Mouse (Mus musculus): ENCODE measurements around the gene Proca1. TPM values are rescaled to one million over a fixed set of nuclear protein-coding genes. Genes with fewer than 3 reads are reported as not detected.

Proca1 gene
- polyA plus RNA-seq, 1 experiment = 1.7 TPM

- peak within 1 kb of the TSS; percentile 94 for H3K27ac ChIP-seq (ENCODE audit: insufficient read depth, low read length)
- peaks cover 5% of the 10 kb centered on the region; the same call in 1 of the 2 replicates for H3K4me1 ChIP-seq (ENCODE audit: control insufficient read depth, insufficient read depth, low read length)
- peak within 1 kb of the TSS; percentile 67 for H3K4me3 ChIP-seq (ENCODE audit: insufficient read depth, low read length)
- TF ChIP-seq POLR2A (IDR thresholded peaks at IDR 0.05; ENCODE audit: low read depth, low read length) = peak; percentile 66
- TF ChIP-seq CTCF (IDR thresholded peaks at IDR 0.05; ENCODE audit: borderline replicate concordance, insufficient read depth, low read length) = no peak
These were observed 4.6 kb upstream of the Proca1 start, which contains the start of gene Rab34 for GRCm38 (mm10) chr11:78188331-78189233. TSS of gene Rab34 (plus strand) at chr11:78188430.

- Histone ChIP-seq H3K4me3 (ENCODE audit: insufficient read depth, low read length) (peak overlapping the region; percentile 67), H3K4me1 (ENCODE audit: control insufficient read depth, insufficient read depth, low read length) (peaks cover 5% of the 10 kb centered on the region; the same call in 1 of the 2 replicates), H3K27ac (ENCODE audit: insufficient read depth, low read length) (peak overlapping the region; percentile 94)
- no peak for TF ChIP-seq CTCF (IDR thresholded peaks at IDR 0.05; ENCODE audit: borderline replicate concordance, insufficient read depth, low read length)
- peak; percentile 65 for TF ChIP-seq POLR2A (IDR thresholded peaks at IDR 0.05; ENCODE audit: low read depth, low read length)
These were observed 3.8 kb upstream of the Proca1 start for GRCm38 (mm10) chr11:78189234-78190040.

- H3K27ac ChIP-seq (ENCODE audit: insufficient read depth, low read length) = peak overlapping the region; percentile 94; the same call in 1 of the 2 replicates
These were observed 3.2 kb upstream of the Proca1 start for GRCm38 (mm10) chr11:78190041-78190440.

GRCm38 (mm10) chr11:78194411-78195100, 1.4 kb downstream of the Proca1 start:
- Histone ChIP-seq H3K4me3 (ENCODE audit: insufficient read depth, low read length) (no peak overlapping the region), H3K4me1 (ENCODE audit: control insufficient read depth, insufficient read depth, low read length) (peaks cover 5% of the 10 kb centered on the region; the same call in 1 of the 2 replicates), H3K27ac (ENCODE audit: insufficient read depth, low read length) (no peak overlapping the region)
- TF ChIP-seq POLR2A (IDR thresholded peaks at IDR 0.05; ENCODE audit: low read depth, low read length) = 0 out of 2 replicates have a peak, but pooled peaks have one; percentile 33
- TF ChIP-seq CTCF (IDR thresholded peaks at IDR 0.05; ENCODE audit: borderline replicate concordance, insufficient read depth, low read length) = no peak

More at GRCm38 (mm10) chr11:78190041-78190440, 3.2 kb upstream of the Proca1 start:
- TF ChIP-seq POLR2A (IDR thresholded peaks at IDR 0.05; ENCODE audit: low read depth, low read length) (no peak), CTCF (IDR thresholded peaks at IDR 0.05; ENCODE audit: borderline replicate concordance, insufficient read depth, low read length) (no peak)
- Histone ChIP-seq H3K4me1 (ENCODE audit: control insufficient read depth, insufficient read depth, low read length) (peaks cover 5% of the 10 kb centered on the region; the same call in 1 of the 2 replicates), H3K4me3 (ENCODE audit: insufficient read depth, low read length) (peak overlapping the region; percentile 67)

- no peak for TF ChIP-seq CTCF (IDR thresholded peaks at IDR 0.05; ENCODE audit: borderline replicate concordance, insufficient read depth, low read length)
- no peak for TF ChIP-seq POLR2A (IDR thresholded peaks at IDR 0.05; ENCODE audit: low read depth, low read length)
- peaks cover 2% of the 10 kb centered on the region; the same call in 1 of the 2 replicates for H3K4me1 ChIP-seq (ENCODE audit: control insufficient read depth, insufficient read depth, low read length)
- no peak overlapping the region for H3K27ac ChIP-seq (ENCODE audit: insufficient read depth, low read length)
- no peak overlapping the region for H3K4me3 ChIP-seq (ENCODE audit: insufficient read depth, low read length)
These were observed 2.1 kb downstream of the Proca1 start for GRCm38 (mm10) chr11:78195101-78195863.

GRCm38 (mm10) chr11:78202372-78202771, 9.2 kb downstream of the Proca1 start:
- H3K27ac ChIP-seq (ENCODE audit: insufficient read depth, low read length) = no peak overlapping the region
- H3K4me1 ChIP-seq (ENCODE audit: control insufficient read depth, insufficient read depth, low read length) = no peaks in the 10 kb centered on the region
- TF ChIP-seq POLR2A (IDR thresholded peaks at IDR 0.05; ENCODE audit: low read depth, low read length) (no peak), CTCF (IDR thresholded peaks at IDR 0.05; ENCODE audit: borderline replicate concordance, insufficient read depth, low read length) (no peak)
- H3K4me3 ChIP-seq (ENCODE audit: insufficient read depth, low read length) = no peak overlapping the region

- TF ChIP-seq CTCF (IDR thresholded peaks at IDR 0.05; ENCODE audit: borderline replicate concordance, insufficient read depth, low read length) = no peak
- TF ChIP-seq POLR2A (IDR thresholded peaks at IDR 0.05; ENCODE audit: low read depth, low read length) = no peak
These were observed 11.1 kb downstream of the Proca1 start for GRCm38 (mm10) chr11:78204287-78204686.

GRCm38 (mm10) chr11:78205361-78206206, 12.4 kb downstream of the Proca1 start:
- Histone ChIP-seq H3K4me3 (ENCODE audit: insufficient read depth, low read length) (no peak overlapping the region), H3K4me1 (ENCODE audit: control insufficient read depth, insufficient read depth, low read length) (no peaks in the 10 kb centered on the region), H3K27ac (ENCODE audit: insufficient read depth, low read length) (no peak overlapping the region)
- TF ChIP-seq POLR2A (IDR thresholded peaks at IDR 0.05; ENCODE audit: low read depth, low read length) (no peak), CTCF (IDR thresholded peaks at IDR 0.05; ENCODE audit: borderline replicate concordance, insufficient read depth, low read length) (no peak)

More at GRCm38 (mm10) chr11:78204287-78204686, 11.1 kb downstream of the Proca1 start:
- Histone ChIP-seq H3K4me1 (ENCODE audit: control insufficient read depth, insufficient read depth, low read length) (no peaks in the 10 kb centered on the region), H3K27ac (ENCODE audit: insufficient read depth, low read length) (no peak overlapping the region), H3K4me3 (ENCODE audit: insufficient read depth, low read length) (no peak overlapping the region)
